Mouse (Mus musculus) frontal cortex, postnatal 25 days (tissue): ENCODE results near the gene Akt1s1.

Experiments used
- DNase-seq, 2 experiments: peaks; one replicate each; pipeline ENCODE4 v3.0.0; 2022; ENCODE audit warnings: low spot score in 2 of 2

The Akt1s1 gene

DNA sequence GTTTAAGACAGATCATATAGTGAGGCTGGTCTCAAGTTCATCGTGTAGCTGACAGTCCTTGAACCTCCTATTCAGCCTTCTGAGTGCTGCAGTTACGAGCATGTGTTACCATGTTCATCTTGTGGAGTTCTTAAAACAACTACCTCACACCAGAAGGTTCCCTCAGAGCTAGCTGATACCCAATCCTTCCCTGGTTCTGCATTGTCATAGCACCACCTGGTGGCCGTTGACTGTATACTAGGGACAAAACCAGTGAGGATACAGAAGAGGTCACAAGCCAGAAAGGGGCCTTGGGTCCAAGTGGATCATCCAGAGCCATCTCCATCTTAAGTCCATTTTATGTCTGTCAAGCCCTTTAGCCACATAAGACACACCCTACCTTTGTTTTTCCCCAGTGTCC, 23.9 kb upstream of the Akt1s1 start:
- DNase-seq = peak; percentile 64 to 76

DNA sequence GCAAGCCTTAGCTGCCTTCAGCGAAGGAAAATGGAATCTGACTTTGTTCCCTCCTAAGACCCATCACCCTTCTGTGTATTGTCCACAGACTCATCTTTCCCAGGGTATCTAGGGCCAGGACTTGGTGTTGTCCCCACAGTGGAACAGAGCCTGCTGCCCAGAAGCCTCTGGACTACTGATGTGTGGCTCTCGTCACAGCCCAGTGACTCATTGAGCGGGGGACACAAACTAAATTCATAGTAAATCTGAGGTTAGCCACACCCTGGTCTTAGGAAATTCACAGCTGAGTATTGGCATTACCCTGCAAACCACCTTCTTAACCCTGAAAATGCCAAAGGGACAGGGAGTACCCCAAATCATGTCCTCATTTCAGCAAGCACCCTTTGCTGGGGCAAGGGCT, 22.0 kb upstream of the Akt1s1 start:
- DNase-seq = no peak

DNA sequence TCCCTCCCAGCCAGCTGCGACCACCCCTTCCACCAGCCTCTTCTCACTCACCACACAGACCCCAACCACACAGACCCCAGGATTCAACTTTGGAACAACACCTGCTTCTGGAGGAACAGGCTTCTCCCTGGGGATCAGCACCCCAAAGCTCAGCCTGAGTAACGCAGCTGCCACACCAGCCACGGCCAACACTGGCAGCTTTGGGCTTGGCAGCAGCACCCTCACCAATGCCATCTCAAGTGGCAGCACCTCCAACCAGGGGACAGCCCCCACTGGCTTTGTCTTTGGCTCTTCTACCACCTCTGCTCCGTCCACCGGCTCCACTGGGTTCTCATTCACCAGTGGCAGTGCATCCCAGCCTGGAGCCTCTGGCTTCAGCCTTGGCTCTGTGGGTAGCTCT, 20.1 kb upstream of the Akt1s1 start:
- DNase-seq = no peak

DNA sequence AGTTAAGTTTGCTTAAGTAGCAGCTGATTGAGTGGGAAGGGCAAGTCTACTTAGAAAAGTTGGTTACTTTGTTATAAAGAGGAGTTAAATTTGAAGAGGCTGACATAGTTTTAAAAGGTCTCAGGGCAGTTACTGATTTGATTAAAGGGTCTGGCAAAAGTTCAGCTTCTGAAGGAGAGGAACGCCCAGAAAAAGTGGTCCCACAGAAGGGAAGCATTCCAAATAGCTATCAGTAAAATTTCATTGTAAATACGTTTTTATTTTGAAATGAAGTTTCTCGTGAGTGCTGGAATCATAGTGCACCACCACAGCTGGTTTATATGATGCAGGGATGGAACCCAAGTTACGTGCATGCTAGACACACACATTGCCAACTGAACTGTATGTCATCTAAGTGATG, 16.0 kb upstream of the Akt1s1 start:
- DNase-seq = no peak

DNA sequence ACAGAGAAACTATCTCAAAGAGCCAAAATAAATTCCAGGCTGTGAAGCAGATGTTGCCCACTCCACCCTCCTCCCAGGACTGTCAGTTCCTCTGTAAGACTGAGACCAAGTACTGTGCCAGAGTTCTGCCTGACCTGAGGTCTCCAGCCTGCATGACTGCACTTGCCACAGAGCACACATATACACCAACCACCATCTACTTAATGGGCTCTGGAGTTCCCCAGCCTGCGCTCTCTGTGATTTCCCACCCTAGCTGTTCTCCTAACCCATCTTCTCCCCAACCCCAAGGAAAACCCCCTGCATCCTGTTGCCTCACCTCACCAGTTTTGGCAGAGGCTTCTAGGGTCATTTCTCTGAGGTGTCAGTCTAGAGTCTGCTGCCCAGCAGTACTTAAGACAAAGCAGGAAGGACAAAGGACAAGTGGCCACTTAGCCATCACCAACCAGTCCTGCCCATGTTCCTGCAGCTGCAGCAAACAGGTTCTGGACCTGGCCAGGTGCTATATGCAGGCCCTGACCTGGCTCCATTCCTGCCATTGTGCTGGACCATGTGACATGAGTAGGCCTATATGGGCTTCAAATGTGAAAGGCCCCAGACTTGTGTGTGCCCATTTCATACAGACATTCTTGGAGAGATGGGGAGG, 13.3 kb upstream of the Akt1s1 start:
- no peak for DNase-seq

DNA sequence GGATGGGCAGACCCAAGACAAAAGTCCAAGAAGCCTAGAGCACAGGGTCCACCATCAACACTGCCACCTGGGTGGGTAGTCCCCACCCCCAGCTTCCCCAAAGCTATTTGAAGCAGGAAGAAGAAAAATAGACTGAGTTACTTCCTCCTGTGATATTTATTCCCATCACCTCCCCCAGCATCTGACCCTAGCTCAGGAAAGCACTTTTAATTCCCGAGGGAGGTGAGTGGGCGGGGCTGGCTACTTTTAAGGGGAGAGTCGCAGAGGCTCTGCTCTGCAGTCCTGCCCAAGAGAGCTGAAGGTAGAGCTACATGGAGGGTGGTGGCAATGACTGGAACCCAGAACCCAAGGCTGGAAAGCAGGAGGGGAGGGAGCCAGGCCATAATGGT, 12.8 kb upstream of the Akt1s1 start:
- DNase-seq = no peak

DNA sequence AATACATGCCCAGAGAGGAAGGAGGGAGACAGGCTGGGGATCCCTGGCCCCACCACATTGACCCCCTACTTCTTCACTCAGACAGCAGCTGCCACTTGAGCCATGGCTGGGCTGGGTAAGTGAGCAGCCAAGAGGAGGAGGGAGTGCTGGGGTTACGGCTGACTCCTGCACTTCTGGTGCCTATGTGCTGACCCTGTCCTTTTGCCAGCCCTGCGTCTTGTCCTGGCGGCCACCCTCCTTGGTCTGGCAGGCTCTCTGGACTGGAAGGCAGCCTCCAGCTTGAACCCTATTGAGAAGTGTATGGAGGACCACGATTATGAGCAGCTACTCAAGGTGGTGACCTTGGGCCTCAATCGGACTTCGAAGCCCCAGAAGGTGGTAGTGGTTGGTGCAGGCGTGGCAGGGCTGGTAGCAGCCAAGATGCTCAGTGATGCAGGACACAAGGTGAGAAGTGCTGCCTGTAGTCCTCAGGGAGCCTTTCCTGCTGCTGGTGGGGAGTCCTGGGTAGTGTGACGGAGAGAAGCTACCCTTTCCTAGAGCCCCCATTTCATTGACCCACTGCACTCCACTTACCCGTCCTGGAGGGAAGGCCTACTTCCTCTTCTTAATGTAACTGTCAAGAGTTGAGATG, 12.3 kb upstream of the Akt1s1 start:
- no peak for DNase-seq

DNA sequence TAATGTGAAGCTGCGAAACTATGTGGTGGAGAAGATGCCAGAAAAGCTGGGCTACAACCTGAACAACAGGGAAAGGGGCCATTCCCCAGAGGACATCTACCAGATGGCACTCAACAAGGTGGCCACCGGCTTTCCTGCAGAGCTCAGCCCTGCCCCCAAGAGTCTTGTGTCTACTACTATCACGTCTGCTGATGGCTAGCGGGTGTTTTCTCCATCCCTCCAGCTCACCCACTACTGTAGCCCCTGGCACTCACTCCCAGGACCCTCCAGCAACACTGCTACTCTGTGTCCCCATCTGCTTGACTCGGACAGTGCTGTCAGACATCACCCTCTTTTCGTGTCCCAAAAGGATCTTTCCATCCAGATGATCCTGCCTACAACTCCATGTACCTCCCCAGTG, 10.7 kb upstream of the Akt1s1 start:
- no peak for DNase-seq

DNA sequence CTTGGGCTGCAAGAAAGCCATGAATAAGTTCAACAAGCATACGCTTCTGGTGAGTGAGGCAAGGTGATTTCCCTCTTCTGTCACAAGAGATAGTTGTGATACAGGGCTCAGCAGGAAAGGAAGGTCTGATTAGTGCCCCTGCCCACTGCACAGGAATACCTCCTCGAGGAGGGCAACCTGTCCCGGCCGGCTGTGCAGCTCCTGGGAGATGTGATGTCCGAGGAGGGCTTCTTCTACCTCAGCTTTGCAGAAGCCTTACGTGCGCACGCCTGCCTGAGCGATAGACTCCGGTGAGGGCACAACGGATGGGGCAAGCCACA, 9.7 kb upstream of the Akt1s1 start:
- DNase-seq = no peak

DNA sequence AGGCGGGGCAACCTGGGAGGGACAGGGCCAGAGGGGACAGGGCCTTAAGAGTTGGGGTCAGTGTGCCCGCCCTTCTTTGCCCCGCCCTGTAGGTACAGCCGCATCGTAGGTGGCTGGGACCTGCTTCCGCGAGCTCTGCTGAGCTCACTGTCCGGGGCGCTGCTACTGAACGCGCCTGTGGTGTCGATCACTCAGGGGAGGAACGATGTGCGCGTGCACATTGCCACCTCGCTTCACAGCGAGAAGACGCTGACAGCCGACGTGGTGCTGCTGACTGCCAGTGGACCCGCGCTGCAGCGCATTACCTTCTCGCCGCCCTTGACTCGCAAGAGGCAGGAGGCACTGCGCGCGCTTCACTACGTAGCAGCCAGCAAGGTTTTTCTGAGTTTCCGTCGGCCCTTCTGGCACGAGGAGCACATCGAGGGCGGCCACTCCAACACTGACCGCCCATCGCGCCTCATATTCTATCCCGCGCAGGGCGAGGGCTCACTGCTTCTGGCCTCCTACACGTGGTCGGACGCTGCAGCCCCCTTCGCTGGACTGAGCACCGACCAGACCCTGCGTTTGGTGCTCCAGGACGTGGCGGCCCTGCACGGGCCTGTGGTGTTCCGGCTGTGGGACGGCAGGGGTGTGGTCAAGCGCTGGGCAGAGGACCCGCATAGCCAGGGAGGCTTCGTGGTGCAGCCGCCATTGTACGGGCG, 9.2 kb upstream of the Akt1s1 start:
- no peak for DNase-seq

DNA sequence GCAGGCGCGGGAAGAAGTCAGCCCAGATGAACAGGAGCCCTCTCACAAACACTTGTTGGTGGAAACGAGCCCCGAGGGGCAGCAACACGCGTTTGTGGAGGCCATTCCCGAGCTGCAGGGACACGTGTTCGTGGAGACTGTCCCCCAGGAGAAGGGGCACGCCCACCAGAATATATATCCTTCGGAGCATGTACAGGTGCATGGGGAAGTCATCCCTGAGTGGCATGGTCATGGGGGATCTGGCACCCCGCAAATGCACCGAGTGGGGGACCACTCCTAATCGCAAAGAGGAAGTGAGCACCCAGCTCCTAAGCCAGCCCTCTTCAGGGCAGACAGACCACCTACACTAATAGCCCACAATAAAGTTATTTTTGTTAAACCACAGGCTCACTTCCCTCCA, 8.4 kb upstream of the Akt1s1 start:
- DNase-seq = no peak

DNA sequence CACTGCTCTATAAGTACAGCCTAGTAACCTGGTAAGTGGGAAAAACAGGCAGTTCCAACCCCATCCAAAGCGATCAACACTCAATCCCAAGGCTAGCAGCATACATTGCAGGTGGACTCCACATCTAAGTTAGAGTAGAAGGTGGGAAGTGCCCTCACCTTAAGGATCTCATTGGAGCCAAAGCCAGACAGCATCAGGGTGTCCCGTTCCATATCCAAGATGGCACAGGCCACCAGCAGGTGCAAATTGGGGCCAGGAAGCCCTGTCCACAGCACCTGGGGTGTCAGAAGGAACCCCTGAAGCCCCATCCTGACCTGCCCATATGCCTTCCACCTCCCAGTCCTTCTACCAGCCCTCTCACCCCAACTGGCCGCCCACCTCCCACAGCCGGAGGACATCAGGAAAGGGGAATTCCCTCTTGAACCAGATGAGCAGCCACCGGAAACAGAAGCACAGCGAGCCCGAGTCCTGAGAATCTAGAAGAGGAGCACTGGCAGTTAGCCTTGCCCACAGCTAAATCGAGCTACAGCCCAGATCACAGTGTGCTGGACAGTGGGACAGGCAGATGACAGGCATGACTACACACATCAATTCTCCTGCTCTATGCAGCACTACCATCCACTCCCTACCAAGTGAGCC, 6.8 kb upstream of the Akt1s1 start:
- DNase-seq = no peak

DNA sequence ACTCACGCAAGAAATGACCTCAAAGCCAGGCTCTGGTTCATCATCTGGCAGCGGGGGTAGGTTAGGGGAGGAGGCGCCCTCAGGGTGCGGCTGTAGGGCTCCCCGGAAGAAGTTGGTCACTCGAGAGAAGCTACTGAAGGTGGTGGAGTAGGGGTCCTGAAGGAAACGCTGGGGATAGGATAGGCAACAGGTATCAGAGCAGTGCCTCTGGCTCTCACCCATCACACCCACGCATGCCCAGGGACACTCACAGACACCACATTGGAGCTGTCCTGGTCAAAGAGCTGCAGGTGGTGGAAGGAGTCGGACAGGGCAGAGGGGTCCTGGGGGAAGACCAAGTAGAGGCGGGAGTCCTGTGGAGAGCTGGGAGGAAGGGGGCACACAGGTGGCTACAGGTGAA, 3.8 kb upstream of the Akt1s1 start:
- no peak for DNase-seq

DNA sequence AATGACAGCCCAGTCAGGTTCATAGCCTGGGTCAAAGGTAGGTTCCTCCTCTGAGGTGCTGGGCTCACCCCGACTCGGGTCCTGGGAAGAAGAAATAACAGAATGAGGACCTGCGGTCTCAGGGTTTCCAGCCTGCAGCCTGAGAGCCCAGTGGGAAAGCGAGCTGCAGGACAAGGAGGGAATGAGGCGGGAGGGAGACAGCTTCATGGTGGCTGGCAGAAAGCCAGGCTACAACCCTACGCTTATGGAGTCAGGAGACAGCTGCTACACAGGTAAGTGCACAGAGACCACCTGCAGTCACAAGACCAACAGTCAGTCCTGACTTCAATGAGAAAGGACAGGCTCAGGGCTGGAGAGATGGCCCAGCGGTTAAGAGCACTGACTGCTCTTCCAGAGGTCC, 2.0 kb upstream of the Akt1s1 start:
- no peak for DNase-seq

DNA sequence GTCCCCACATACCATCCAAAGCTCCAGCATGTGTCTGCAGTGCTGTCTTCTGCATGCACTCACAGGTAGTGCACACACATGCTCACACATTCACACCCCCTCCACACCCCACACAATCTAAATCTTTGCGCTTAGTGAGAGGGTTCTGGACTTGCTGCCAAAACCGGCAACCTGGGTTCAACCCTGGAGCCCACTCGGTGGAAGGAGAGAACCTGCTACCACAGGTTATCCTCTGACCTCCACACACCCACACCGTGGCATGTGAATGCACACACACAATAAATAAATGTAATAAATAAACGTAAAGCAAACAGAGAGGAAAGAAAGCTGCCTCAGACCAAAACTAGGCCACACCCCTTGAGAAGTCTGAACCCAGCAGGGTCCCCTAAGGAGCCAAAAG, 1.0 kb upstream of the Akt1s1 start:
- no peak for DNase-seq

DNA sequence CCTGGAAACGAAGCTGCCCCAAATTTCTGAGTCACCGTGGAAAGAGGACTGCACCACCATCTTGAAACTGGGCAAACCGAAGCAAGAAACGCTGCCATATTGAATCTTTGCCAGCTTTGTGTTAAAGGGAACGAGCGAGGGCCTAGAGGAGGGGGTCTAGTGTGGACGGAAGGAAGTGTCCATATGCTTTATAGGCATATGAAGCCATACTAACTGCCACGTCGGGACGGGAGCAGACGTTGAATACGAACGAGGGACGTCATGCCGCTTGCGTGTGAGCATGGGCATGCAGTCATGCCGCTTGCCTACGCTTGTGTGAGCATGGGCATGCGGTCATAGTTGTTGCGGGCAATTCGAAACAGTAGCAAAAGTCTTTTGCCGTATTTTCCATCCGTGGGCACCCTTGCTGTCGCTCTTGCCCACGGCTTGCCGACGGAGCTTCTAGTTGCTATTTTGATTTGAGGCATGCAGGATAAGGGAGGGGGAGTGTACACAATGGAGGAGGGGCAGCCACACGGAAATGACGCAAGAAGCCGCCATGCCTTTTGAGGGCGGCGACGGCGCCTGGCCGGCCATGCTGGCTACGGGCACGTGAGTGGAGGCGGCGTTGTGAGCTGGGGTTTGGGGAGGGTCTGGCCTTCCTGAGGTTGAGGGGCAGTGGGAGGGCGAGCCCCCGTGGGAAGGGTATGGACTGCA, 773 bp downstream of the Akt1s1 start:
- peak; percentile 74 to 79 for DNase-seq

DNA sequence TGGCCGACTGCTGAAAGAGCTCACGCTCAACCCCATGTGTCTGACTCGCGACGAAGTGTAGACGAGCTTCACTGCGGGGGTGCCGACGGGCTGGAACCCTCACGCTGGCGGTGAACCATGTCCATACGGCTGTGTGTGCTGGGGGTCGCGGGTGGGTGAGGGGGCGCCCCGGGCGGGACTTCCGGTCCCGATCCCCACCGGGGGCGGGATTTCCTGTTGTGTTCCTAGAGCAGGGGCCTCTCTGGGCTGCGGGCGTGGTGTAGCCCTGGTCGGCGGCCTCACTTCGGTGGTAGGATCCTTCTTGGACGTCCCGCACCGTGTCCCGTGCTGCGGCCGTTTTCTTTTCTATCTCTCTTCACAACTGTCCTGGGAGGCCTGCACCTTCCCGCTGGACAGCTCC, 1.4 kb downstream of the Akt1s1 start:
- no peak for DNase-seq

DNA sequence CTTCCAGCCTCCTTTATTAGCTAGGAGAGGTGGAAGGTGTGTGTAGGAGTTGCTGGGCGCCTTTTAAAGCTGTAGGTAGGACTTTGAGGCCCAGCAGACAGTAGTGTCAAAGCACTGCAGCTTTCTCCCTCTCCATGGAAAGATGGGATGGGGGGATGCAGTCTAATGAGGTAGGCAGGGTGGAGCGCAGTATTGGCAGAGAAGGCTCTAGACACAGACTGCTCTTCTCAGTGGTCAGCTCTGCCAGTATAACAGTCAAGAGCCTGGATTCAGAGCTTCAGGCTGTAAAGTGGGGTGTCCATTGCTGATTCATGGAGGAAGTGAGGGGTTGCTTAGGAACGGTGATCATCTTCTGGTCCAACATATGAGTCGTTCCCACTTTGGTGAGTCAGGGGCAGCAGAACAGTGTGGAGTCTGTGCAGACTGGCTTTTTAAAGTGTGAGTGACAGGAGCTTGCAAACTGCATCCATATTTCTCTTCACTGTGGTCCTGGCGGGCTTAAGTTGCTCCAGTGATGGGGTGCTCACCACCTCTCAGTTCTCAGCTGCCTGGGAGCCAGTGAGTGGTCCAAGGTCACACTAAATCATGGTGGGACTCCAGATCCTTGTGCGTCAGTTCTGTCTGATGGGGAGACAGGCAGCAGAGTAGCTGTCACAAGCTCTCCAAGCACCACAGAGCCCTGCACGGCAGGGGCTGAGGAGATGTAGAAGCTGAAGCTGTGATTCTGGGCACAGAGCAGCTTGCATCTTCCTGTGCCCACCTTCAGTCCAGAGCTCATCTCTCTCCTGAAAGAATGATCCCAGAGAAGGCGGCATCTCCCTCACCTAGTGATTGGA, 2.2 kb downstream of the Akt1s1 start:
- DNase-seq = no peak

DNA sequence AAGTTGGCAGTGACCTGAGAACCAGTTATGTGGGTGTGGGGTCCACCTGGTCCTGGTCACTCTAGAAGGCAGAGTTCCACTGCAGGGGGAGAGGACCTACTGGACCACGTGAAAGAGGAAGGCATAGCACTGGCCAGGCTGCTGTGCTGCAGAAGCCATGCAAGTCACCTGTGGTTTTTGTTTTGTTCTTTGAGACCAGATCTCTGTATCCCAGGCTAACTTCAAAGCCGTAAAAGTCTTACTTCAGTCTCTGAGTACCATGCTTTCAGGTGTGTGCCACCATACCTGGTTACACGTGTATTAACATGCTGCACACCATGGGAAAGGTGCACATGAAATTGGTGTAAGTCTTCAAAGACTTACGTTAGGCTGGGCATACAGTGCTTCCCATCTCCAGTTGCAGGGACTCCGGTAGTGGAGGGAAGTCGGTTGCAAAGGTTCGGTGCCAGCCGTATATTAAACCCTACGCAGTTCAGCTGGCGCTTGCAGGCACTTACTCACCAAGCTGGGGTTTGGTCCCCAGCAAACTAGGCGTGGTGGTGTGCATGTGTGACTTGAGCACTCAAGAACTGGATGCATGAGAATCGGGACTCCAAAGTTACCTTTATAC, 2.9 kb downstream of the Akt1s1 start:
- no peak for DNase-seq

DNA sequence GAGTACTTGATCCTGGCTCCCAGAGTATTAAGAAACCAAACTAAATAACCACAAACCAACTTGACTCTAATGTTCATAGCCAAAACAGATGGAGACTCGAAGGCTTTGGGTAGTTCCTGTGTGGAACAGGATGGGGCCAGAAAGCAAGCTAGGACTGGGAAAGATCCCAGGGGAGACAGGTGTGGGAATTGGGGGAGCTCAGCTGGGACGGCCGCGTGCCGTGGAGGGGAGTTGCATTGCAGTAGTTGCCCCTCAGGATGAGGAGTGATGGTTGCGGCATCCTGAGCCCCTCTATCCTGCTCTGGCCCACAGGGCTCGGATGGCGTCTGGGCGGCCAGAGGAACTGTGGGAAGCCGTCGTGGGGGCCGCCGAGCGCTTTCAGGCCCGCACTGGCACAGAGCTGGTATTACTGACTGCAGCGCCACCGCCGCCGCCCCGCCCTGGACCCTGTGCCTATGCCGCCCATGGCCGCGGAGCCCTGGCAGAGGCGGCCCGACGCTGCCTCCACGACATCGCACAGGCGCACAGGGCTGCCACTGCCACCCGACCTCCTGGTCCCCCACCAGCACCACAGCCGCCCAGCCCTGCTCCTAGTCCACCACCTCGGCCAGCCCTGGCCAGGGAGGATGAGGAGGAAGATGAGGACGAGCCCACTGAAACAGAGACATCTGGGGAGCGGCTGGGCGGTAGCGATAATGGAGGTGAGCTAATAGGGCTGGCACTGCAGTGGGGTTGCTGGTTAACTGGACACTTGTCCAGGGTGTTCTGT, 3.7 kb downstream of the Akt1s1 start:
- no peak for DNase-seq
